Mouse (Mus musculus) thymus, postnatal 14 days (tissue): ENCODE measurements around the gene Tes.
"Not testable (repeated sequence)": the region's sequence is repeated elsewhere in the genome, so short reads cannot be mapped to it uniquely, and the experiment has no call there.

ENCODE experiments used
- DNase-seq: peaks from one replicate; pipeline ENCODE4 v3.0.0; 2021

The Tes gene

GRCm38 (mm10) chr6:17064936-17065790 is at the start of gene Tes:
Gene Tes (plus strand): TSS chr6:17065149.
- DNase-seq = peak; percentile 92

GRCm38 (mm10) chr6:17025886-17026285 is 39.1 kb upstream of the Tes start:
- no peak for DNase-seq

- peak; percentile 34 for DNase-seq
Measured at GRCm38 (mm10) chr6:17027572-17027971, 37.4 kb upstream of the Tes start.

GRCm38 (mm10) chr6:17028809-17029208 is 36.1 kb upstream of the Tes start:
- no peak for DNase-seq

- DNase-seq = no peak
Measured at GRCm38 (mm10) chr6:17032231-17032728, 32.7 kb upstream of the Tes start.

- DNase-seq = no peak
Measured at GRCm38 (mm10) chr6:17034095-17034494, 30.9 kb upstream of the Tes start.

- no peak for DNase-seq
Measured at GRCm38 (mm10) chr6:17035228-17035627, 29.7 kb upstream of the Tes start.

- no peak for DNase-seq
Measured at GRCm38 (mm10) chr6:17051432-17052025, 13.4 kb upstream of the Tes start.

- no peak for DNase-seq
Measured at GRCm38 (mm10) chr6:17053028-17053660, 11.8 kb upstream of the Tes start.

- no peak for DNase-seq
Measured at GRCm38 (mm10) chr6:17054781-17055180, 10.2 kb upstream of the Tes start.

GRCm38 (mm10) chr6:17055659-17056058 is 9.3 kb upstream of the Tes start:
- no peak for DNase-seq

GRCm38 (mm10) chr6:17059501-17059900 is 5.4 kb upstream of the Tes start:
- DNase-seq = no peak

- DNase-seq = no peak
Measured at GRCm38 (mm10) chr6:17060154-17060553, 4.8 kb upstream of the Tes start.

- not testable (repeated sequence) for DNase-seq
Measured at GRCm38 (mm10) chr6:17061826-17062225, 3.1 kb upstream of the Tes start.

- no peak for DNase-seq
Measured at GRCm38 (mm10) chr6:17062366-17062765, 2.6 kb upstream of the Tes start.

- no peak for DNase-seq
Measured at GRCm38 (mm10) chr6:17065791-17066169, 831 bp downstream of the Tes start.

- DNase-seq = no peak
Measured at GRCm38 (mm10) chr6:17066211-17066940, 1.4 kb downstream of the Tes start.

- DNase-seq = no peak
Measured at GRCm38 (mm10) chr6:17071899-17072298, 7.0 kb downstream of the Tes start.

GRCm38 (mm10) chr6:17072338-17072737 is 7.4 kb downstream of the Tes start:
- no peak for DNase-seq

- DNase-seq = no peak
Measured at GRCm38 (mm10) chr6:17072763-17073484, 8.0 kb downstream of the Tes start.

- no peak for DNase-seq
Measured at GRCm38 (mm10) chr6:17077270-17077669, 12.3 kb downstream of the Tes start.

- DNase-seq = no peak
Measured at GRCm38 (mm10) chr6:17077720-17078119, 12.8 kb downstream of the Tes start.
